Mouse (Mus musculus): ENCODE results near the gene N4bp3.

The N4bp3 gene

GRCm38 (mm10) chr11:51597553-51597952 lies 53.1 kb downstream of the N4bp3 start:
- no peak for DNase-seq (ENCODE audit: low read depth, low spot score)

DNA sequence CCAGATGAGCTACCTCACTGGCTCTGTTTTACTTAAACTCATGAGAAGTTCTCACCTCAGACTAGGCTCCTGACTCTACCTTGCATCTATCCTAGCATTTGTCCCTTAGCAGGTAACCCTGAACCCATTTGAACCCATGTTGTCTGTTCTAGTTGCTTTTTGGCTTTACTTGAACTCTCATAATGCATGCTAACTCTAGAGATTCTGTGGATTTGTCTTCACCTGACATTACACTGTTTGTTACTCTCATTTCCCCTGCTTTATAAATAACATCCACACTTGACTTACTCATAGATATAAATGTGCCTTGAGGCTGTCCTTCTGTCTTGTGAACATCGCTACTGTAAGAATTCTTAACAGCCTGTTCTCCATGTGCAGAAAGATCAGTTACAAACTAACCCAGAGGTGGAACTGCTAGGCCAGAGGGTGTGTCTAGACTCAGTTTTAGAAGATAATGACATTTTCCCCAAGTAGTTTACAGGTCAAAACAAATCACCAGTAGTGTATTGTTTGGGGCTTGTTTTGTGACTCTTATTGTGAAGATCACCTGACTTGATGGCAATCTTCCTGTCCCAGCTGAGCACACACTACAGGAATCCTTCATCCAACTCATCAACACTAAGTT lies 55.1 kb downstream of the N4bp3 start:
- no peak for DNase-seq (ENCODE audit: low read depth, low spot score)

- no peak for DNase-seq (ENCODE audit: low read depth, low spot score)
Observed at GRCm38 (mm10) chr11:51594715-51595350, 55.8 kb downstream of the N4bp3 start.

- no peak for DNase-seq (ENCODE audit: low read depth, low spot score)
Observed at GRCm38 (mm10) chr11:51593849-51594248, 56.8 kb downstream of the N4bp3 start.

- no peak for DNase-seq (ENCODE audit: low read depth, low spot score)
Observed at GRCm38 (mm10) chr11:51593368-51593767, 57.3 kb downstream of the N4bp3 start.

All from ZHBTc4 (cell line).